18 mouse cellular contexts compared by ENCODE assay signal in genomic region chr6:115968700-115969099, GRCm38 (mm10). TPM values are rescaled to one million over a fixed set of nuclear protein-coding genes. Genes with fewer than 3 reads are reported as not detected.
DNase-seq lines count a peak whose midpoint lies in the region; ATAC-seq and TF ChIP-seq lines count a peak whose summit lies in the region.
"Had no signal": no experiment of that assay in that cellular context is flagged by ENCODE, and none has a peak within 500 bp of the region (broad histone marks: within the 10 kb centered on the region; RNA-seq: fewer than 3 reads in every experiment).

No protein-coding gene starts in this region.

- ATAC-seq in liver, embryonic 11.5 days (replicated peaks; ENCODE audit: low FRiP score), result 0 out of 2 replicates have a peak, but pooled peaks have one; percentile 19
- no peak for ATAC-seq in liver, embryonic 12.5 days
- 0 out of 2 replicates have a peak, but pooled peaks have one; percentile 19 for ATAC-seq in erythroblast, adult 5-6 weeks (replicated peaks; ENCODE audit: low FRiP score, poor library complexity, severe bottlenecking)
- no peak for ATAC-seq in midbrain, postnatal 0 days (ENCODE audit: low FRiP score)
- ATAC-seq in frontal cortex, adult (ENCODE audit: low TSS enrichment), result no peak

- no peak overlapping the region for H3K4me3 ChIP-seq in liver, embryonic 11.5 days (ENCODE audit: low read depth, low read length)
- H3K4me3 ChIP-seq in liver, embryonic 12.5 days, result no peak overlapping the region
- H3K4me3 ChIP-seq in midbrain, postnatal 0 days (ENCODE audit: low read depth, low read length), result no peak overlapping the region
- H3K4me3 ChIP-seq: erythroblast, embryonic 14.5 days; heart, embryonic 12.5 days; limb, embryonic 13.5 days; lung, embryonic 15.5 days had no signal

- no peak for TF ChIP-seq CTCF in midbrain, postnatal 0 days (IDR thresholded peaks at IDR 0.05)

- no peak overlapping the region for H3K9ac ChIP-seq in liver, embryonic 11.5 days (ENCODE audit: low read depth, low read length)
- H3K9ac ChIP-seq in liver, embryonic 12.5 days, result no peak overlapping the region
- no peak overlapping the region for H3K9ac ChIP-seq in midbrain, postnatal 0 days (replicated peaks; ENCODE audit: low read length, poor library complexity, severe bottlenecking)
- H3K9ac ChIP-seq: heart, embryonic 12.5 days; limb, embryonic 13.5 days; lung, embryonic 15.5 days had no signal

- WGBS in liver, embryonic 11.5 days, result 79% methylated on average over 6 of the region's 6 CpGs
- WGBS in liver, embryonic 12.5 days (ENCODE audit: insufficient replicate concordance), result 71% methylated on average over 6 of the region's 6 CpGs
- WGBS in midbrain, postnatal 0 days, result 69% methylated on average over 6 of the region's 6 CpGs

- DNase-seq in cerebellum, adult 11 months, result peak; percentile 44
- DNase-seq in cerebellum, adult 18-20 months, result no peak
- no peak for DNase-seq in liver, embryonic 11.5 days (ENCODE audit: low spot score)
- DNase-seq in midbrain, postnatal 0 days (ENCODE audit: low spot score), result peak; percentile 74
- DNase-seq in kidney, postnatal 36 days, result no peak
- DNase-seq: adrenal gland, postnatal 36 days; right cerebral cortex, postnatal 14 days; thymus, postnatal 14 days had no signal

- peaks cover 6% of the 10 kb centered on the region for H3K36me3 ChIP-seq in liver, embryonic 11.5 days (ENCODE audit: control insufficient read depth, insufficient read depth, low read length)
- peaks cover 3% of the 10 kb centered on the region; the same call in 1 of the 2 replicates for H3K36me3 ChIP-seq in liver, embryonic 12.5 days
- H3K36me3 ChIP-seq in midbrain, postnatal 0 days (ENCODE audit: insufficient read depth, low read length), result no peaks in the 10 kb centered on the region

- peaks cover 16% of the 10 kb centered on the region for H3K4me1 ChIP-seq in liver, embryonic 11.5 days (replicated peaks; ENCODE audit: control insufficient read depth, insufficient read depth, low read length)
- H3K4me1 ChIP-seq in liver, embryonic 12.5 days, result peaks cover 23% of the 10 kb centered on the region; the same call in 1 of the 2 replicates
- no peaks in the 10 kb centered on the region for H3K4me1 ChIP-seq in midbrain, postnatal 0 days (ENCODE audit: insufficient read depth, low read length)

- H3K4me2 ChIP-seq in liver, embryonic 11.5 days, result no peak overlapping the region
- no peak overlapping the region for H3K4me2 ChIP-seq in liver, embryonic 12.5 days
- no peak overlapping the region for H3K4me2 ChIP-seq in midbrain, postnatal 0 days (ENCODE audit: low read depth, low read length, poor library complexity, severe bottlenecking)
- H3K4me2 ChIP-seq: heart, embryonic 12.5 days; limb, embryonic 13.5 days; lung, embryonic 15.5 days had no signal

- no peak overlapping the region for H3K27ac ChIP-seq in liver, embryonic 11.5 days (ENCODE audit: low read depth, low read length)
- H3K27ac ChIP-seq in liver, embryonic 12.5 days, result no peak overlapping the region
- no peak overlapping the region for H3K27ac ChIP-seq in midbrain, postnatal 0 days (ENCODE audit: low read depth, low read length)
- H3K27ac ChIP-seq: kidney, postnatal 0 days; limb, embryonic 13.5 days; lung, embryonic 15.5 days had no signal

- H3K27me3 ChIP-seq in liver, embryonic 11.5 days (replicated peaks; ENCODE audit: control insufficient read depth, insufficient read depth, low read length), result no peaks in the 10 kb centered on the region
- peaks cover under 1% of the 10 kb centered on the region; the same call in 1 of the 2 replicates for H3K27me3 ChIP-seq in liver, embryonic 12.5 days (replicated peaks)
- H3K27me3 ChIP-seq in midbrain, postnatal 0 days (ENCODE audit: insufficient read depth, low read length), result no peaks in the 10 kb centered on the region
- H3K27me3 ChIP-seq: heart, embryonic 12.5 days; lung, embryonic 15.5 days had no signal

- no peaks in the 10 kb centered on the region for H3K9me3 ChIP-seq in liver, embryonic 11.5 days (ENCODE audit: control insufficient read depth, low read length)
- no peaks in the 10 kb centered on the region for H3K9me3 ChIP-seq in liver, embryonic 12.5 days (replicated peaks)
- H3K9me3 ChIP-seq in midbrain, postnatal 0 days (ENCODE audit: low read length), result no peaks in the 10 kb centered on the region
- H3K9me3 ChIP-seq: heart, embryonic 12.5 days; limb, embryonic 13.5 days; lung, embryonic 15.5 days had no signal

RNA-seq across cellular contexts. Expression of gene H1foo, which starts 24.0 kb away (rescaled TPM):
- not detected in 2 replicates for polyA plus RNA-seq in liver, embryonic 11.5 days (2014; fragmentation: Nextera tagmentation; extraction: Ambion mirVana)
- not detected in 2 replicates for polyA plus RNA-seq in liver, embryonic 12.5 days (2016; fragmentation: Nextera tagmentation; extraction: Ambion mirVana)
- total RNA-seq in erythroblast, adult 5-6 weeks (2015; ENCODE audit: low replicate concordance), result not detected in 2 replicates
- total RNA-seq in erythroblast, adult 5-6 weeks (2017; ENCODE audit: low replicate concordance), result not detected in 2 replicates
- not detected in 2 replicates for total RNA-seq in midbrain, postnatal 0 days (2014; rRNA removed)
- polyA plus RNA-seq in midbrain, postnatal 0 days (2015; fragmentation: Nextera tagmentation; extraction: Ambion mirVana), result not detected in 2 replicates
- total RNA-seq: adrenal gland, postnatal 36 days; layer of hippocampus, postnatal 14 days; neutrophil, adult 5-6 weeks had no signal
- polyA plus RNA-seq: erythroblast, embryonic 14.5 days; heart, embryonic 12.5 days; kidney, postnatal 0 days; limb, embryonic 13.5 days; lung, embryonic 15.5 days had no signal

RNA-seq across cellular contexts. Expression of gene Plxnd1, which starts 26.1 kb away (rescaled TPM):
- polyA plus RNA-seq in liver, embryonic 11.5 days (2014; fragmentation: Nextera tagmentation; extraction: Ambion mirVana), result 25.6 and 27.8 TPM in 2 replicates
- 16.2 TPM in 2 replicates for polyA plus RNA-seq in liver, embryonic 12.5 days (2016; fragmentation: Nextera tagmentation; extraction: Ambion mirVana)
- 10.0 and 55.1 TPM in 2 replicates for total RNA-seq in erythroblast, adult 5-6 weeks (2015; ENCODE audit: low replicate concordance)
- 11.8 and 18.1 TPM in 2 replicates for total RNA-seq in erythroblast, adult 5-6 weeks (2017; ENCODE audit: low replicate concordance)
- total RNA-seq in midbrain, postnatal 0 days (2014; rRNA removed), result 14.9 and 17.3 TPM in 2 replicates
- polyA plus RNA-seq in midbrain, postnatal 0 days (2015; fragmentation: Nextera tagmentation; extraction: Ambion mirVana), result 2.8 and 4.4 TPM in 2 replicates

RNA-seq across cellular contexts. Expression of gene Rho, which starts 37.2 kb away (rescaled TPM):
- polyA plus RNA-seq in liver, embryonic 11.5 days (2014; fragmentation: Nextera tagmentation; extraction: Ambion mirVana), result 0.06 TPM in 1 of 2 replicates, not detected in the other
- polyA plus RNA-seq in liver, embryonic 12.5 days (2016; fragmentation: Nextera tagmentation; extraction: Ambion mirVana), result not detected in 2 replicates
- not detected in 2 replicates for total RNA-seq in erythroblast, adult 5-6 weeks (2015; ENCODE audit: low replicate concordance)
- 0.09 TPM in 1 of 2 replicates, not detected in the other for total RNA-seq in erythroblast, adult 5-6 weeks (2017; ENCODE audit: low replicate concordance)
- total RNA-seq in midbrain, postnatal 0 days (2014; rRNA removed), result 0.11 TPM in 1 of 2 replicates, not detected in the other
- polyA plus RNA-seq in midbrain, postnatal 0 days (2015; fragmentation: Nextera tagmentation; extraction: Ambion mirVana), result 0.12 and 0.39 TPM in 2 replicates
- polyA plus RNA-seq: erythroblast, embryonic 14.5 days; kidney, postnatal 0 days had no signal

Comparison
In these comparisons a context has a peak if more than half of its experiments do, and no peak if none do; other contexts are left out.
1. DNase-seq: peak in cerebellum, adult 11 months (single experiment) and midbrain, postnatal 0 days (single experiment); none in cerebellum, adult 18-20 months (0 of 2), liver, embryonic 11.5 days (single experiment) and kidney, postnatal 36 days (0 of 2).
2. ATAC-seq: peak in liver, embryonic 11.5 days (single experiment) and erythroblast, adult 5-6 weeks (single experiment); none in liver, embryonic 12.5 days (single experiment), midbrain, postnatal 0 days (single experiment) and frontal cortex, adult (single experiment).